Mouse (Mus musculus): Measurements from ENCODE around the gene Cdc42se1. TPM values are rescaled to one million over a fixed set of nuclear protein-coding genes. Genes with fewer than 3 reads are reported as not detected.
A peak's percentile ranks its signal among the peaks of the same experiment; 100 is the strongest.

Gene Cdc42se1
- 6.8 and 8.0 TPM in 2 replicates for polyA plus RNA-seq (2012)

- Histone ChIP-seq H3K27me3 (ENCODE audit: control insufficient read depth) (no peaks in the 10 kb centered on the region), H3K4me1 (ENCODE audit: control insufficient read depth) (peaks cover 59% of the 10 kb centered on the region), H3K36me3 (ENCODE audit: control insufficient read depth) (peaks cover 37% of the 10 kb centered on the region), H3K4me3 (replicated peaks) (peak within 1 kb of the TSS; percentile 82), H3K9me3 (ENCODE audit: control insufficient read depth, low read length) (no peaks in the 10 kb centered on the region)
- TF ChIP-seq TAL1 (IDR thresholded peaks at IDR 0.05; ENCODE audit: low read length), result no peak
- TF ChIP-seq GATA1 (IDR thresholded peaks at IDR 0.05; ENCODE audit: low read length), result no peak
Observed at GRCm38 (mm10) chr3:95228148-95228893, at the start of gene Cdc42se1. Cdc42se1 (plus strand) TSS chr3:95228732.

- no peak overlapping the region for H3K4me3 ChIP-seq (replicated peaks)
- peaks cover 2% of the 10 kb centered on the region for H3K4me1 ChIP-seq (ENCODE audit: control insufficient read depth)
- no peak for TF ChIP-seq TAL1 (IDR thresholded peaks at IDR 0.05; ENCODE audit: low read length)
- TF ChIP-seq GATA1 (IDR thresholded peaks at IDR 0.05; ENCODE audit: low read length), result no peak
- H3K36me3 ChIP-seq (ENCODE audit: control insufficient read depth), result peaks cover 34% of the 10 kb centered on the region
- peaks cover 33% of the 10 kb centered on the region for H3K27me3 ChIP-seq (ENCODE audit: control insufficient read depth)
- H3K9me3 ChIP-seq (ENCODE audit: control insufficient read depth, low read length), result no peaks in the 10 kb centered on the region
Observed at GRCm38 (mm10) chr3:95178948-95179347, 49.6 kb upstream of the Cdc42se1 start.

- no peaks in the 10 kb centered on the region for H3K4me1 ChIP-seq (ENCODE audit: control insufficient read depth)
- H3K4me3 ChIP-seq (replicated peaks), result no peak overlapping the region
- H3K36me3 ChIP-seq (ENCODE audit: control insufficient read depth), result peaks cover 44% of the 10 kb centered on the region
- no peak for TF ChIP-seq TAL1 (IDR thresholded peaks at IDR 0.05; ENCODE audit: low read length)
- TF ChIP-seq GATA1 (IDR thresholded peaks at IDR 0.05; ENCODE audit: low read length), result no peak
- H3K9me3 ChIP-seq (ENCODE audit: control insufficient read depth, low read length), result no peaks in the 10 kb centered on the region
- peaks cover 24% of the 10 kb centered on the region for H3K27me3 ChIP-seq (ENCODE audit: control insufficient read depth)
Observed at GRCm38 (mm10) chr3:95179890-95180289, 48.6 kb upstream of the Cdc42se1 start.

GRCm38 (mm10) chr3:95181841-95182240, 46.7 kb upstream of the Cdc42se1 start:
- Histone ChIP-seq H3K36me3 (ENCODE audit: control insufficient read depth) (peaks cover 63% of the 10 kb centered on the region), H3K4me1 (ENCODE audit: control insufficient read depth) (no peaks in the 10 kb centered on the region), H3K4me3 (replicated peaks) (no peak overlapping the region), H3K9me3 (ENCODE audit: control insufficient read depth, low read length) (no peaks in the 10 kb centered on the region), H3K27me3 (ENCODE audit: control insufficient read depth) (peaks cover 7% of the 10 kb centered on the region)
- no peak for TF ChIP-seq TAL1 (IDR thresholded peaks at IDR 0.05; ENCODE audit: low read length)
- TF ChIP-seq GATA1 (IDR thresholded peaks at IDR 0.05; ENCODE audit: low read length), result no peak

DNA sequence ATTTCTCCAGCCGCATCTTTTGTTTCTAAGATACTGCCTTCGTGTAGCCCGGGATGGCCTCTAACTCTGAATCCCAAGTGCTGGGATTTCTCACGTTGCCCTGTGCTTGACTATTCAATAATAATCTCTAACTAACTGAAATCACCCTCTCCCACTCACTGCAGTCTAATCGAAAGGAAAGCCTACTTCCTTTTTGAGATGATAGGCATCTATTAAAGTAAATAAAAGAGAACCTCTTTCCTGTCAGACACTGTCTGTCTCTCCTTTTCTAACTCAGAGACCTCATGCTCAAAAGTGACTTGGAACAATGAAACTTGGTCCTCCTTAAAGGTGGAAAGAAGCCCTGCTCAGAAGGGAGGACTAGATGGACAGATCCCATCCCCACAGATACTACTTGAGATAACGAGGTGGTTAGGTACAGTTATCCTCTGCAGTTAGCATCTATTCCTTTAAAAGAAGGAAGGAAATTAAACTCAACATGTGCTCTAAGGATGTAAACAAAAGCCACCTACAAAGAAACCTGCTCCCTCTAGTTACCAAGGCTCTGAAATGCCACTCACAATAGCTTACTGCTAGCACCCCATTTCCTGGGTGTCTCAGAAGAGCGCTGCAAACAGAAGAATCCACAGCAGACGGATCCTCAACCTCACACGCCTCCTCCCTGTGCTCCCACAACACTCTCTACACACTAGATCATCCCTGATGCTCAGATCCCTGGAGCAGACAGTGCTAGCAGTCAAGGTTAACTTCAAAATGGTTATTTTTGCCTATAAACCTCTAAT, 43.5 kb upstream of the Cdc42se1 start:
- Histone ChIP-seq H3K36me3 (ENCODE audit: control insufficient read depth) (peaks cover 95% of the 10 kb centered on the region), H3K4me1 (ENCODE audit: control insufficient read depth) (no peaks in the 10 kb centered on the region), H3K9me3 (ENCODE audit: control insufficient read depth, low read length) (no peaks in the 10 kb centered on the region), H3K4me3 (replicated peaks) (no peak overlapping the region), H3K27me3 (ENCODE audit: control insufficient read depth) (no peaks in the 10 kb centered on the region)
- TF ChIP-seq TAL1 (IDR thresholded peaks at IDR 0.05; ENCODE audit: low read length) (no peak), GATA1 (IDR thresholded peaks at IDR 0.05; ENCODE audit: low read length) (no peak)

DNA sequence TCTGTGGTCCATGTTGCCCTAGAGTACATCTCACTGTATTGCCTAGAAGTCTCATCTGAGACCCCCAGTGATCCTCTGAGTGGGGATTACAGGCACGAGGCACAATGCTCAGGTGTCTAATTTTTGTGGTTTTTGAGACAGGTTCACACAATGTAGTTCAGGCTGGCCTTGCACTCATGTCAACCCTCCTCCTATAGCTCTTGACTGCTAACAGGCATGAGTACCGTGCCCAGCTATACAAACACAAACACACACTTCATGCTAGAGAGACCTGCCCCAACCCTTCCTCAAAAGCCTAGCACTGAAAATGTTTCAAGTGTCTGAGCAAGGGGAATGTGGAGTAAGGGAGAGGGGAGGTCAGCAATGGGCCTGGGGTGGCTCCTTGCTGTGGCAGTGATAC, 42.4 kb upstream of the Cdc42se1 start:
- no peaks in the 10 kb centered on the region for H3K4me1 ChIP-seq (ENCODE audit: control insufficient read depth)
- H3K9me3 ChIP-seq (ENCODE audit: control insufficient read depth, low read length), result no peaks in the 10 kb centered on the region
- no peaks in the 10 kb centered on the region for H3K27me3 ChIP-seq (ENCODE audit: control insufficient read depth)
- peaks cover 99% of the 10 kb centered on the region for H3K36me3 ChIP-seq (ENCODE audit: control insufficient read depth)
- TF ChIP-seq TAL1 (IDR thresholded peaks at IDR 0.05; ENCODE audit: low read length) (no peak), GATA1 (IDR thresholded peaks at IDR 0.05; ENCODE audit: low read length) (no peak)
- H3K4me3 ChIP-seq (replicated peaks), result no peak overlapping the region

- TF ChIP-seq GATA1 (IDR thresholded peaks at IDR 0.05; ENCODE audit: low read length) (no peak), TAL1 (IDR thresholded peaks at IDR 0.05; ENCODE audit: low read length) (no peak)
- H3K4me1 ChIP-seq (ENCODE audit: control insufficient read depth), result no peaks in the 10 kb centered on the region
- peaks cover 100% of the 10 kb centered on the region for H3K36me3 ChIP-seq (ENCODE audit: control insufficient read depth)
- H3K4me3 ChIP-seq (replicated peaks), result no peak overlapping the region
- no peaks in the 10 kb centered on the region for H3K9me3 ChIP-seq (ENCODE audit: control insufficient read depth, low read length)
- no peaks in the 10 kb centered on the region for H3K27me3 ChIP-seq (ENCODE audit: control insufficient read depth)
Observed at GRCm38 (mm10) chr3:95186888-95187287, 41.6 kb upstream of the Cdc42se1 start.

DNA sequence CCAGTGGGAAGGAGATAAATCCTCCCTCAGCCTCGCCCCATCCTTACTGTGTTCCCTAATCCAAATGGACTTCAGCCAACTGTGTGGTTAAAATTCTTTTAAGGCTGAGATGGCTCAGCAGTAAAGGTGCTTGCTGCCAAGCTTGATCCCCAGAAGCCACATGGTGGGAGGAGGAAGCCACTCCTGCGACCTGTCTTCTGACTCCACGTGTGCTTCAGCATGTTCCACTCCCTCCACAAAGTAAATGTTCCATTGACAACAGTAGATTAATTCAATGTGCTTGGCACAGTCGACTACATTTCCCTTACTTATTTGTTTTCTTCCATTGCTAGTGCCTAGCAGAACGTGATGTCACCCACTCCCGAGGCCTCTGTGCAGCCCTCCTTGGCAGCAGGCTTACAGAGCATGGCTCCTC, 33.8 kb upstream of the Cdc42se1 start:
- no peak overlapping the region for H3K4me3 ChIP-seq (replicated peaks)
- no peaks in the 10 kb centered on the region for H3K4me1 ChIP-seq (ENCODE audit: control insufficient read depth)
- no peaks in the 10 kb centered on the region for H3K27me3 ChIP-seq (ENCODE audit: control insufficient read depth)
- no peaks in the 10 kb centered on the region for H3K9me3 ChIP-seq (ENCODE audit: control insufficient read depth, low read length)
- TF ChIP-seq TAL1 (IDR thresholded peaks at IDR 0.05; ENCODE audit: low read length), result no peak
- no peak for TF ChIP-seq GATA1 (IDR thresholded peaks at IDR 0.05; ENCODE audit: low read length)
- H3K36me3 ChIP-seq (ENCODE audit: control insufficient read depth), result peaks cover 98% of the 10 kb centered on the region

DNA sequence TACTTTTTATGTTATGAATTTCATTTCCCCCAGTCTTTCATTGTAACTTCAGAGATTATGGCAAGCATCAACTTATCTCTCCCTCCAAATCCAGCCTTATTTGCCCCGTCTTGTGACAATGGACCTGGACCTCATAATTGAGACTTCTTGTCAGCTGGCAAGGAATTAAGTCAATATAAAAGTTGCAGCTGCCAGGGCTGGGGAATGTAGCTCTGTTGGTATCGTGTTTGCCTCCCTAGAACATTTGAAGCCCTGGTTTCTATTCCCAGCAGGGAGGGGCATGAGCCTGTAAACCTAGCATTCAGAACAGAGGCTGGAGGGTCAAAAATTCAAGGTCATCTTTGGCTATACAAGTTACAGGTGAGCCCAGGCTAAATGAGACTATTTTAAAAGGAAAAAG, 32.8 kb upstream of the Cdc42se1 start:
- peaks cover 98% of the 10 kb centered on the region for H3K36me3 ChIP-seq (ENCODE audit: control insufficient read depth)
- TF ChIP-seq TAL1 (IDR thresholded peaks at IDR 0.05; ENCODE audit: low read length) (no peak), GATA1 (IDR thresholded peaks at IDR 0.05; ENCODE audit: low read length) (no peak)
- no peaks in the 10 kb centered on the region for H3K9me3 ChIP-seq (ENCODE audit: control insufficient read depth, low read length)
- no peaks in the 10 kb centered on the region for H3K27me3 ChIP-seq (ENCODE audit: control insufficient read depth)
- H3K4me3 ChIP-seq (replicated peaks), result no peak overlapping the region
- H3K4me1 ChIP-seq (ENCODE audit: control insufficient read depth), result no peaks in the 10 kb centered on the region

Data from erythroblast, embryonic 14.5 days (primary cell).